Mouse (Mus musculus) cortical plate, adult 2 months (tissue): ENCODE measurements around the gene Zbp1.

Experiments used
- CTCF ChIP-seq: fragments of 200-500 bp; IDR thresholded peaks from 2 replicates; pipeline ENCODE4 v1.5.1; 2011; ENCODE audit warnings: mild to moderate bottlenecking, control low read depth, low read length; ENCODE audit not compliant: insufficient read depth; ENCODE audit errors: extremely low read depth
- POLR2A ChIP-seq: fragments of 200-500 bp; IDR thresholded peaks from 2 replicates; pipeline ENCODE4 v1.6.1; 2011; ENCODE audit warnings: mild to moderate bottlenecking, low read length, control low read depth; ENCODE audit not compliant: insufficient read depth; ENCODE audit errors: extremely low read depth

GRCm38 (mm10) chr2:173171470-173171869 is 47.3 kb downstream of the Zbp1 start:
- TF ChIP-seq POLR2A (no peak), CTCF (no peak)
